Mouse (Mus musculus) embryo, embryonic 11.5 days (tissue): ENCODE measurements around the gene Nmt1.
A peak's percentile ranks its signal among the peaks of the same experiment; 100 is the strongest.

Source experiments
- DNase-seq: peaks from one replicate; pipeline ENCODE4 v3.0.0-alpha.2; 2012; ENCODE audit warnings: low read depth, low spot score

Gene Nmt1

DNA sequence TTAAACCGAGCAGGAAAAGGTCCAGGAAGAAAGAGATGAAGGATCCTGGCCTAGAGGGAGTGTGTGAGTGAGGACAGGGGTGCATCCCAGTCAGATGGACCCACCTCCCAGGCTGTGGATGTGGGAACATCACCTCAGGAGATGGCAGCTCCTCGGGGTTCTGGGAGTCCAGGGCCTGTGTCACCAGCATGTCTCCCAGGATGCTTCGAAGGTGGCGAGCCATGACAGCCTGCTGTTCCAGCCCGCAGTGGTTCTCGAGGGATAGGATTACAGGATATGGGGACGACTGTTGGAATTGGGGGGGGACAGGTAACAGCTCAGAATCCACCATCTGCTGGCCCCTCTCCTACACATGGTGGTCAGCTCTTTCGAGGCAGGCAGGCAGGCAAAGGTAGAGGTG lies 48.6 kb downstream of the Nmt1 start:
- DNase-seq, result no peak

DNA sequence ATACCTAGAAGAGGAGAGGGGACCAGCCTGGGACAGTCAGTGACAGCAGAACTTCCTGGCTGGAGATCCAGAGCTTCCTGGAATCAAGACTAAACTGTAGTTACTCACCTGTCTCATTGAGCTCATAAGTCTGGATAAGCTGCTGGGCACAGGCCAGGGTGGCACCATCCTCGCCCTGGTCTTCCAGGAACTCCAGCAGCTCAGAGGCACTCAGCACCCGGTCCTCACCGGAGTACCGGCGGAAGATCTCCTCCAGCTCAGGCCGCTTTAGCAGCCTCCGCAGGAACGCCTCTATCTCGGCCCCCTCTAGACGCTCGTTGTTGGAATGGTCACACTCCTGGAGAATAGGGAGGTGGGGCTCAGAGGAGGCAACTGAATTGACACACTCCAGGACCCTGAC lies 50.1 kb downstream of the Nmt1 start:
- DNase-seq, result no peak

DNA sequence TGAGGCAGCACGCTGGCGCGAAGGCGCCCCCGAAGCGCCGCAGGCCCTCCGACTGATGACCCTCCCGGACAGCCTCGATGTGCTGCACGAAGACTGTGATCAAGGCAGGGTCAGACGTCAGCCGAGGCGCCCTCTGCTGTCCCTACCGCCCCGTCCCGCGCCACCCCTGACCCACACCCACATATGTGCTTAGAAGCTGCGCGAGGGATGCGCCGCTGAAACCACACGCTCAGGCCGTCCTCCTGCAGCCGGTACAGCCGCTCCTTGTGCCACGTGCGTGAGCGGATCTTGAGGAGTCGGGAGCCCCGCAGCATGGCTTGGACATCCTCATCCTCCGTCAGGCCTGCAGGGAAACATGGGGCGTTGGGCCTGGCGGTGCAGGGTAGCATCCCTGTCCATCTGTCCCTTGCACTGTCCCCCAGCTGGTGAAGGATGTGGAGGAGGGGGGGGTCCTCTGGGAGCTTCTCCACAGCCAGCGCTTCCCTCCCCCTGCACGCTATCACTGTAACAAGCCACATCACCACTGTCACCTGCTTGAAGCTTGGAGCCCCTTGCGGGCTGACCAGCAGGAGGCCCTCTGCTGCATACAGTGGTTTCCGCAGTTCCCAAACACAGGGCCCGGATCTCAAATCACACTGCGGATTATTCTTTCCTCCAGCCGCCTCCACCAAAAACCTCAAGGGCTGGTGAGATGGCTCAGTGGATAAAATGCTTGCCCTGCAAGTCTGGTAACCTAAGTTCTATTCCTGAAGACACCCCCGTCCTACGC lies 52.5 kb downstream of the Nmt1 start:
- no peak for DNase-seq

DNA sequence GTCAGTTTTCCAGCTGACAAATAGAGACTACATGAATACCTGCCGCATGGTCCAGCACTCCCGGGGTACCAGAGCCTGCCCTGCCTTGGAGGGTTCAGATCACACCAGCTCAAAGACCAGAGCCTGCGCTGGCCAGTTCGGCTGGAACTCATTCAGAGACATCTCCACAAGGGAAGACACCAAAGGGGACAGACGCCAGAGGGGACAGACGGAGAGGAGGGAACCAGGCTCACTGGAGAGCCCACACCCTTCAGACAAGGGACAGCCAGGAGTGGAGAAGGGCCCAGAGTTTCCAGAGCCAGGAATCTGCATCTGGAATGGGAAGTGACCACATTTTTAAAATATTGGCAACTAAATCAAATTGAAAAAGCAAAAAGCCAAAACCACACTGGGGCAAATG lies 53.6 kb downstream of the Nmt1 start:
- no peak for DNase-seq

DNA sequence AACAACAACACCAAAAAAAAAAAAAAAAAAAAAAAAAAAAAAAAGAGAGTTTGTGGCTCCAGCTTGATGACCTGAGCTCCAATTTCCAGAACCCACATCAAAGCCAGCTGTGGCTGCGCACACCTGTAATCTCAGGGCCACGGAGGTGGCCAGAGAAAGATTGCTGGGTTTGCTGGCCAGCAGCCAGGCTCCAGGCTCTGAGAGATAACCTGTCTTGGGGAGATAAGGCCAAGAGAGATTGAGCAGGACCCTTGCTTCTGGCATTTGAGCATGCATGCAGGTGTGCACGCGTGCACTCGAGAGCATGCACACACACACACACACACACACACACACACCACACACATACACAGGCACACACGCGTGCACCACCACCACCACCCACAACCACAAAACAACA lies 65.3 kb downstream of the Nmt1 start:
- DNase-seq, result no peak

DNA sequence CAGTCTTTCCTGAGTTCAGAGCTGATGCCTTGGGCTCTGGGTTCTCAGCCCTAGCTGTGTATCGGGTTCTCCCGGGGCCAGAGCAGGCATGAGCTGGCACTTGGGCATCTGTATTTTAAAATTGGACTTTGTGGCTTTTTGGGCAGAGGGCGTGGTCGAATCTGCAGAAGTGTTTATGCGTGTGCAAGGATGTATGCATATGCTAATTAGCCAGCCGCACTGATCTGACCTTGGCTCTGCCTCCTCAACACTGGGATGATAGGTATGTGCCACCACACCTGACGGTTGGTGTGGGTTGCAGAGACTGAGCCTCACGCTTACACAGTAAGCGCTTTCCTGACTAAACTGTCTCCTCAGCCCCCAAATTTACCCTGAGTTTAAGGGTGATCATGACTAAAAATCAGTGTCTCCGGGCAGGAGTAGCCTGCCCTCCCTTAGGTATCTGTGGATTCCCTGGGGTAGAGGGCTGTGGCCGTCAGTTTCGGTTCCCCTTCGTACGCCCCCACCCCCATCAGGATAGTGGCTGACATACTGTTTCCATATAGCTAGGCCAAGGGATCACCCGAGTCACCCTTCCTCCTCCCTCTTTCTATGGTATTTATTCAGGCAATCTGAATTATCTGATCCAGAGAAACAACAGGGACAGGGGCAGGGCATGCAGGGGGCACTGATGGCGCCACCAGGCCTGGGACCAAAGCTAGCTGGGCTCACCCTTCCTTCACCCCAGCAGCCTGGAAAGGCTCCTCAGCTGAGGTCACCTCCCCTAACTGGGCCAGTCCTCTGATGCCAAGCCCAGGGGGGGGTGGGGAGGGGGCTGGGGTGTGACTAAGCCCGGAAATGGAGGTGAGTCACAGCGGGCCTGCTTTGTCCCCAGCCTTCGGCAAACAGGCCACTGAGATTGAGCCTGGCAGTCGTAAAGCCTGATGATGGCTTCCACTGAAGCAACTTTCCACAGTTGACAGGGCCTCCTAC lies 66.2 kb downstream of the Nmt1 start:
- no peak for DNase-seq

DNA sequence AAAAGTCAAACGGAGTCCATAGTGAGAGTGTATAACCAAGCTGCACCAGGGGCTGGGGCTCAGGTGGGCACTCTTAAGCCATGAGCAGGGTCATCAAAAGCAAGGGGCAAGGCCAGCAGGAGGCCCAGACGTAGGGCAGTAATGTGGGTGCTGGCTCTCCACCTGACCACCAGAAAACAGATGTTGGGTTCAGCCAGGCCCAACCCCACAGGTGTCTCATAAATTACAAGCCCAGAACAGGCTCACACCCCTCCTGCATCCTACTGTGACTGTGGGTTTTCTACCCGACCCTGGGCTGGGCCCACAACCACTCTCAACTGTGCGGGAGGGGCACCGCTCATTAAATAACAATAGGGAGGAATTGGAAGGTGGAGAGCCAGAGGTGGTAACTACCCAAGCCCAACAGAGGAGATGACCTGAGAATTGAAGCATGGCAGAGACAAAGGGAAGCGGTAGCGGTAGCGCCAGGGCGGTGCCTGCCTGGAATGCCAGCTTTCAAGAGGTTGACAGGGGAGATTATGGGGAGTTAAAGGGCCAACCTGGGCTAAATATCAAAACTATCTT lies 67.2 kb downstream of the Nmt1 start:
- no peak for DNase-seq

DNA sequence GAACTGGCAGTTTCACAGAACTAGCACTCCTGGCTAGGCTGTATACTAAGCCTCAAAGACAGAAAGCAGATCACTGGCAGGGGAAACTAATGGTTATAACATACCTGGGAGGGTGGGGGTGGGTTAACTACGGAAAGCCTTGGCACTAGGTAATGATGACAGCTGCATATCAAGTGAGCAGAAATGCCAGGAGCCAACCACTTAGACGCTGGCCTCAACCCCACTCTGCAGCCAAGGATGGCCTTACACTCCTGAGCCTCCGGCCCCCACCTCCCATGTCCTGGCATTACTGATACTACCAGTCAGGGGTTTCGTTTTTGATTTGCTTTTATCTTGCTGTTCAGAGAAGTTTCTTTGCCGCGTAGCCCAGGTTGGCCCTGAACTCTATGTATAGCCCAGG lies 67.8 kb downstream of the Nmt1 start:
- DNase-seq, result no peak

DNA sequence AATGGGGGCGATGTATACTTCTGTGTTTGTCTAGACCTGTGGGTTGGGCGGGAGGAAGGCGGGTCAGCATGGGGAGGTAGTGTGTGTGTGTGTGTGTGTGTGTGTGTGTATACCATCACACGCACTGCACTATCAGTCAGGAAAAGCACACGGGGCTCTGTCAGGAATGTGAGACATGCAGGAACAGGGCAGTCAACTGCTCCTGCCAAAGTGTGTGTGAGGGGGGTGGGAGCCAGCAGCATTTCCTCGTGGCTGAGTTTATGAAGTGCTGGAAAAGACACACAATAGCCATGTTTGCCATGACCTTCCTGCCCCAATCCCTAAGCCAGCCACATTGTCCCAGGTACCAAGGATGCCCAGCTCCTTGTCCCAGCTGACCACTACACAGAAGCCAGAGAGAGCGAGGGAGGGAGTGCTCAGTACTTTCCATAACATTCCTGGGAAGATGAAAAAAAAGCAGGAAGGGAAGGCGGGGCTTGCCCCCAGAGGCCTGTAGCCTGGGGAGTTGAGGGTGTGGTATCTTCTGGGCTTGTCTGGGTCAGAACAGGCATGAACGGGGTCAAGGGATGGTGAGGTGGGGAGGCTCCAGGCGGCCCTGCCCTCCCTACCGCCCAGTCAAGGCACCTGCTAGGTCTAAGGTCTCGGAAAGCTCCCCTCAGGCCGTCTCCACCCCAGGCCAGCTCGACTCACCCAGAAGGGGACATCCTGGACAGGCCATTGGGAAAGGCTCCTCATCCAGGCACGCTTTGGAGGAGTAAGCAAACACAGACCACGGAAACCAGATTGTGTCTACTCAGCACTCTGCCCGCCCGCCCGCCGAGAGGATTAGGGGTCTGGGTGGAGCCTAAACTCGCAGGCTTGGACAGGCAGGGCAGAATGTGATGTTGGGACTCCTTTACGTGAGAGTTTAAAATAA lies 69.2 kb downstream of the Nmt1 start:
- DNase-seq, result no peak

DNA sequence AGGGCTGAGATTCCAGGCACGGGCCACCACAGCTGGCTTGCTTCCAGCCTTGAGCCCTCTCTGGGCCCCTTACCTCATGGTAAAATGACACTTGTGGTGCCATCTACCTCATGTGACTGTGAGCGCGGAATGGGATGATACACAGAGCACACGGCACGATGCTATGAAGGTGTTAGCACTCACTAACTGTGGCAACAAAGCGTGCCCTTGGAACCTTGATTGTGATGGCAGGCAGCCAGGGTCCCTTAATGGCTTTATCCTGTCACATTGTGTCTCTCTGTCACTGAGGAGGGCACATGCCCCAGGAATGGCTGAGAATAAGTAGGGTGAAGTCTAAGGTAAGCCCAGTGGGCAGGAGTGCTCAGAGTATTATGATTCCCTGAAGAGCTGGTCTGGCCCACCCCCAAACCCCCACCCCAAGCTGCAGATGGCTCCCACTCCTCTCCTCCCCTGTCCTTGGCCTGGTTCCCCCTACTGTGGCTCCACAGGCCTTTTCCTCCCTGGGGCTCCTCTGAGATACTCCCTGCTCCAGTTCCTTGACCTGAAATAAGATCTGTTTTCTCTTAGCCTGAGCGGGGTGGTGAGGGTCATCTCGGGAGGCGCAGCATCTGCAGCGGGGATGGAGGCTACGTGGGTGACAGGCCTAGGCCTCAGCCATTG lies 70.7 kb downstream of the Nmt1 start:
- no peak for DNase-seq

DNA sequence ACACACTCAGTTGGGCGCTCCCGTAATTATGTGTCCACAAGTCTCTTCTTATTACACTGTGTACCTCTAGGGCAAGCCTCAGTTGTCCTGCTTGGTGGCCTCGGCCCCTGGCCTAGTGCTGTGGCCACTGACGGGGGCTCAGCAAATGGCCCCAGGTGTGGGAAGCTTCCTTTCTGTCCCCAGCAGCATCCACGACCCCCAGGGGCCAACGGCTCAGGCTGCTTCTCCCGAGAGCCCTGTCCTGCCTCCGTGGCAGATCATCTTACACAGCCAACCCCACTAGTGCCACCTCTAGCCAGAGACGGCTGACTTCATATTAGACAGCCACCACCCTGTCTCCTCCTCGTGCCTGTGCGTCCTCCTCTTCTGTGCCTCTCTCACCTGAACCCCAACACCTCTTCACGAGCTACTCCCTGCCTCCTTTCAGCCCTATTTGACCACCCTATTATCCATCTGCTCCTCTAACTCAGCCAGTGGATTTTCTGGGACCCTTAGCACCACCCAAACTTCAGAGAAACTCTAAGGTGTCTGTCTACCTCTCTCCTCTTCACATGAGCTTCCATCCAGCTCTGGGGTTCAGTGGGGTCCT lies 71.5 kb downstream of the Nmt1 start:
- DNase-seq, result no peak

DNA sequence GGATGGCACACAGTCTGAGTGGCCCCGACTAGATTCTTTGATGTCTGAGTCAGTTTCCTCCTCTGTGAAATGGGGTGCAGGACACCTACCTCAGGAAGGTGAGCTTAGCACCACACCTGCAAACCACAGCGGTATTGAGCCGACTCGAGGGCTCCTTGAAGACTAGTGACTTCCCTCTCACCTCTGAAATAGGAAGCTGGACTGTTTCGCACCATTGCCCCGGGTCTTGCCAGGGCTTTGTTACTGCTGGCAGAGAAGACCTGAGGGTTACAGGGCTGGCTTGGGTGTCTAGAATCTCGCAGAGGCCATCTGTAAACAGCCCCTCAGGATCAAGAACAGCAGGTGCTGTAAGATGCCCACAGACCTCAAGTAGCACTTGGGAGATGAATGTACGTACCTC lies 72.4 kb downstream of the Nmt1 start:
- DNase-seq, result no peak

DNA sequence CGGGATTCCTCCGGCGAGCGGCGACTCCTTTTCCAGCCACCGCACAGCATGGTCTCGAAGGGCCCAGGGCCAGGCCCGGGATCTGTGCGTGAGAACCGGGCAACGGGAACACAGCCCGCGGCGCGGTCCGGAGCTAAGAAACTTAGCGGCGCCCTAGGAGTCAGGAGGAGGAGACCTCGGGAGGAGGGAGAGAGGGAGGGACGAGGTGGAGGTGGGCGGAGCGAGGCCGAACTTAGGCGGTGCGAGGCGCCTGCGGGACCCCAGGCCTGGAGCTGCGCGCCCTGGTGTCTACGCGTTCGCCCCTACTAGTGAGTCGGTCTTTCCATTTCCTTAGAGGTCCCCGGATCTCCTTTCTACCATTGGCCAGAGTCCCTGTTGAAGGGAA lies 73.5 kb downstream of the Nmt1 start, which contains the start of the genes Plcd3 and Acbd4:
Plcd3 (minus strand) TSS at position 178 of the 385 bp plus-strand sequence.
Acbd4 (plus strand) TSS at position 202 of the 385 bp plus-strand sequence.
- DNase-seq, result no peak

DNA sequence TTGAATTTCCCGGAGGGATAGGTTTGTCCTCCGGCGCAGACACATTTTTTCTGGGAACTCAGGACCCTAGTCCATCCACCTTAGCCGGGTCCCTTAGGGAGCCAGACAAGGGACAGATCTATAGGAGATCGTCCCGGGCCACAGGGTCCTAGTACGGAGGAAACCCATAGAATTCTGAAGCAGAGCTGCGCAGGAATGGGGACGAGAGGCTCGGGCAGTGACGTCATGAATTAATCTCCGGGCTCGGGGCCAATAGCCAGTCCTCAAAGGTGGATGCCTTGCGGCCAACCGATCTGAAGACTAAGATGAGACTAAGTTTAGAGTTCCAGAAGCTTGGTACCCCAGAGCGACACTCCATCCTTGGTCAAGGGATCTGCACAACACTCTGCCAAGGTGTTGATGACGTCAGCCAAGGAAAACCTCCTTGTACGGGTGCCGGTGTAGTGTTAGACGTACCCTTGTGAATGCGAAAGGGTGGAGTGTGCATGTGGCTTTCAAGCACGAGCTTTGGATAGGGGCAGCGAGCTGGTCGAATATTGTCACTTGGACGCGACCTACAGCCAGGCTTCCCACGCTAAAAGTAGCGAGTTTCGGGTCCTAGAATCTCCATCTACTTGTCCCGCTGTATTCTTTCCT lies 74.0 kb downstream of the Nmt1 start:
- DNase-seq, result no peak

DNA sequence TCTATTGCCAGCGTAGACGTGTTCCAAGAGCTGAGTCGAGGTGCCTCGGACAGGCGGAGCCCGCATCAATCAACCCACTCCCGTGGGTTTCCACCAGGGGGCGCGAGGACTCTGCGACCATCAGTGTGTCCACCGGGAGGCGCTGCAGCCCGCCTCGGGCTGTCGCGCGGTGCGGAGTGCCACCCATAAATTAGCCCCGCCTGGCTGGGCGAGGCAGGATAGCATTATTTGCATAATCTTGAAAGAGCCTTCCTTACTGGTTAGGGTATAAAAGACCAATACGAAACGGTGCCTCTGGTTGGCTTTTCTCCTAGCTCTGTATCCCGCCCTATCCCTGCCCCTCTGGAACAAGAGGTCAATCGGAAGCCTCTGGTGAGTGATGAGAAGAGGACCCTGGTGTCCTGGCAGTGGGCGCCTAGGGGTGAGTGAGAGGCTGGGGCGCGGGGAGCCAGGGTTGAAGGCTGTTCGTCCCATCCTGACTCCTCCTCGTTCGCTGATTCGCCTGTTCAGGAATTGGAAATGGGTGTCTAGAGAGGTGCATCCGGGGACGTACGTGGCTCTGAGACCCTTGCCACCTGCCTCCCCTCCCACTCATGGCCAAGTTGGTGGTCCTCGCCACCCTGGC lies 74.8 kb downstream of the Nmt1 start:
- DNase-seq, result peak; percentile 93

DNA sequence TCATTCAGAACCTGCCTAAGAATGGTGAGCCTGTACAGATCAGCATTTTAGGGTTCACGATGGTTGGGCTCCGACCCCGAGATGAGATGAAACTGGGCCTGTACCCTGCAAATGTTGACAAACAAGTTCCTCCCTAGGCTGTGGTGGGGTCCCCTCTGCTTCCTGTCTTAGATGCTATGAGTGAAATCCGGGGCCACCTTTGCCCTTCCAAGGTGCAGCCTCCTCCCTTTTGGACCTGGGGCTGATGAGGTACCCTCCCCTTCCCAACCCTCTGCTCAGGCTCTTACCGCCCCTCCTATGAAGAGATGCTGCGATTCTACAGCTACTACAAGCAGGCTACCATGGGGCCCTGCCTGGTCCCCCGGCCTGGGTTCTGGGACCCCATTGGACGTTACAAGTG lies 75.6 kb downstream of the Nmt1 start:
- no peak for DNase-seq

DNA sequence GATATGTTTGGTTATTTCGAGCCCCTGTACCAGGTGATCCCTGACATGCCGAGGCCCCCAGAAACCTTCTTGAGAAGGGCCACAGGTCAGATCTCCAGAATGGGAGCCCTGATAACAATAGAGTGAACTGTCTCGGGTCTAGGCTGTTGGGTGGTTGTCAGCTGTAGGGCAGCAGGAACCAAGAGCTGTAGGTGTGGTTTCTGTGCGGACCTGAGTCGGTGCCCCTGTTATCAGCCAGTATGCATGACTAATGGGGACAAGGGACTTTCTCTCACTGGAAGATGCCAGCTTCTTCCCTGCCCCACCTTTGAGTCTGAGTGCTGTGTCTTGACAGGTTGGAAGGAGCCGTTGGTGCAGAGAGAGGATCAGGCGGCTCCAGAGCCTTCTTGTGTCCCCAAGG lies 76.5 kb downstream of the Nmt1 start:
- DNase-seq, result no peak

DNA sequence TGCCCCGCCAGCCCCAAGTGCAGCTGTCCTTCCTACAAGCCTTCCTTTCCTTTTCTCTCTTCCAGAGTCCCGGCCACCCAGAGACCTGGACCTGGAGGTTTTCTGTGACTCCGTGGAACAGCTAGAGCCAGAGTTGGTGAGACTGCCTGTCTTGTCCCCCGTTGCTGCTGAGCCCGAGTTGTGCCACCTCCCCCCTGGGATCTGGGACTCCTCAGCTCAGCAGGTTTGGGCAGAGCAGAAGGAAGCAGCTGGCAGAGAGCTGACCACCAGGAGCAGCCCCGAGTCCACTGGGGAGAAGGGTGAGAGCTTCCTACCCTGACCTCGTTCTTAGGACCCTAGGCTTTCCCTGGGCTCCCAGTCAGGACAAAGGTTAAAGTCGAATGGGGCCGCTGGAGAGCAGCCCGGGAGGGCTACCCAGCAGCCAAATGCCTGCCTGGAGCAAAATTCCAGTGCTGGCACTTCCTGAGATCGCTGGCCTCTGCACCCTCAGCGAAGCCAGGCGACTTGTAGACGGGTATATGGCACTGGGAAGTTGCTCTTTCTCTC lies 77.3 kb downstream of the Nmt1 start:
- DNase-seq, result no peak

DNA sequence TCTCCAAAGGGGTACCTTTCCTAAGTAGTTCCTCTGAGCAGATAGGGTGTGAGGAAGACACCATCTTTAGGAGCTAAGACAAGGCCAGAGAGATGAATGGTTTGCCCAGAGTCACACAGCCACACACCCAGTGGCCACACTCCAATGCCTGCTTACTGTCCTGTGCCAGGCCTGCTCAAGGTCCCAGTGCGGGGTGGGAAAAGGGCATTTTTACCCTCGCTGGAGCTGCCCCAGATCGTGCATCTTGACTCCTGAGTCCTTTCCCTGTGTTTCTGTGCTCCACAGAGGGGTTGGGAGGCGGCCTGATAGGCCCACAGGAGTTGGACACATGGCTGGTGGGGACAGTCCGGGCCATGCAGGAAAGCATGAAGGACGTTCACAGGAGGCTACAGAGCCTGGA lies 77.8 kb downstream of the Nmt1 start:
- no peak for DNase-seq
